Comparison of ENCODE assay signal across 17 mouse cellular contexts in genomic region chr11:104154820-104155635, GRCm38 (mm10). TPM values are rescaled to one million over a fixed set of nuclear protein-coding genes. Genes with fewer than 3 reads are reported as not detected.
A peak's percentile ranks its signal among the peaks of the same experiment; 100 is the strongest.
DNase-seq lines count a peak whose midpoint lies in the region; ATAC-seq and TF ChIP-seq lines count a peak whose summit lies in the region.
"Had no signal": no experiment of that assay in that cellular context is flagged by ENCODE, and none has a peak within 500 bp of the region (broad histone marks: within the 10 kb centered on the region; RNA-seq: fewer than 3 reads in every experiment).

No protein-coding gene starts in this region.

- no peak overlapping the region for H3K4me3 ChIP-seq in neural tube, embryonic 15.5 days (replicated peaks)
- H3K4me3 ChIP-seq in hindbrain, embryonic 15.5 days, result no peak overlapping the region
- H3K4me3 ChIP-seq in gastrocnemius, adult 2 months, result no peak overlapping the region
- H3K4me3 ChIP-seq: forebrain, embryonic 10.5 days had no signal

- no peak for TF ChIP-seq CTCF in gastrocnemius, adult 2 months (IDR thresholded peaks at IDR 0.05)

- no peaks in the 10 kb centered on the region for H3K27me3 ChIP-seq in neural tube, embryonic 15.5 days (replicated peaks)
- H3K27me3 ChIP-seq in hindbrain, embryonic 15.5 days, result no peaks in the 10 kb centered on the region

- intact Hi-C loops in gastrocnemius, adult 2 months (cut with DNase I), result no loop called here

- no peak overlapping the region for H3K27ac ChIP-seq in neural tube, embryonic 15.5 days (replicated peaks)
- no peak overlapping the region; the same call in none of the 2 replicates for H3K27ac ChIP-seq in hindbrain, embryonic 15.5 days (replicated peaks)
- H3K27ac ChIP-seq in gastrocnemius, adult 2 months, result no peak overlapping the region
- H3K27ac ChIP-seq: forebrain, embryonic 10.5 days; liver, embryonic 14.5 days had no signal

- peaks cover 41% of the 10 kb centered on the region for H3K4me1 ChIP-seq in neural tube, embryonic 15.5 days
- H3K4me1 ChIP-seq in hindbrain, embryonic 15.5 days (replicated peaks), result peaks cover 39% of the 10 kb centered on the region

- no peaks in the 10 kb centered on the region for H3K9me3 ChIP-seq in neural tube, embryonic 15.5 days (replicated peaks)
- H3K9me3 ChIP-seq in hindbrain, embryonic 15.5 days, result no peaks in the 10 kb centered on the region
- H3K9me3 ChIP-seq: forebrain, embryonic 10.5 days had no signal

- no peak overlapping the region for H3K4me2 ChIP-seq in neural tube, embryonic 15.5 days
- H3K4me2 ChIP-seq in hindbrain, embryonic 15.5 days, result no peak overlapping the region
- H3K4me2 ChIP-seq: heart, embryonic 11.5 days had no signal

- 27% methylated on average over 9 of the region's 9 CpGs for WGBS in neural tube, embryonic 15.5 days
- WGBS in hindbrain, embryonic 15.5 days, result 26% methylated on average over 9 of the region's 9 CpGs

- peak; percentile 33 for DNase-seq in neural tube, embryonic 10.5 days (ENCODE audit: extremely low spot score, low spot score)
- DNase-seq in cerebellum, postnatal 14 days, result peak; percentile 96 to 97
- no peak for DNase-seq in liver
- DNase-seq in gastrocnemius, adult 2 months, result no peak
- DNase-seq in urinary bladder, postnatal 4 days (ENCODE audit: low spot score in 2 of 2), result no peak
- DNase-seq: adrenal gland, postnatal 10 days; lung, postnatal 4 days; thymus, adult 2 months had no signal

- no peaks in the 10 kb centered on the region for H3K36me3 ChIP-seq in neural tube, embryonic 15.5 days
- no peaks in the 10 kb centered on the region for H3K36me3 ChIP-seq in hindbrain, embryonic 15.5 days
- H3K36me3 ChIP-seq: forebrain, embryonic 10.5 days had no signal

- ATAC-seq in neural tube, embryonic 15.5 days (ENCODE audit: low FRiP score), result no peak
- ATAC-seq in hindbrain, embryonic 15.5 days (ENCODE audit: low FRiP score, low read depth), result peak; percentile 54

- H3K9ac ChIP-seq in neural tube, embryonic 15.5 days (replicated peaks), result no peak overlapping the region
- no peak overlapping the region for H3K9ac ChIP-seq in hindbrain, embryonic 15.5 days
- H3K9ac ChIP-seq: liver, embryonic 14.5 days had no signal

RNA-seq across cellular contexts. Expression of gene Crhr1, which starts 22.4 kb away (rescaled TPM):
- polyA plus RNA-seq in neural tube, embryonic 15.5 days (2015; fragmentation: Nextera tagmentation; extraction: Ambion mirVana), result 5.6 and 6.6 TPM in 2 replicates
- 7.6 and 8.1 TPM in 2 replicates for polyA plus RNA-seq in hindbrain, embryonic 15.5 days (2015; fragmentation: Nextera tagmentation; extraction: Ambion mirVana)
- total RNA-seq in gastrocnemius, adult 2 months (2021), result not detected
- total RNA-seq: adrenal gland, postnatal 10 days; gastrocnemius, adult 8-10 months; hematopoietic stem cell, adult 5-6 weeks; monocyte, adult 5-6 weeks had no signal
- polyA plus RNA-seq: heart, embryonic 11.5 days; liver, embryonic 14.5 days had no signal

RNA-seq across cellular contexts. Expression of gene Sppl2c, which starts 31.1 kb away (rescaled TPM):
- polyA plus RNA-seq in neural tube, embryonic 15.5 days (2015; fragmentation: Nextera tagmentation; extraction: Ambion mirVana), result not detected in 2 replicates
- polyA plus RNA-seq in hindbrain, embryonic 15.5 days (2015; fragmentation: Nextera tagmentation; extraction: Ambion mirVana), result not detected in 2 replicates
- total RNA-seq in gastrocnemius, adult 2 months (2021), result not detected
- total RNA-seq: adrenal gland, postnatal 10 days; gastrocnemius, adult 8-10 months; hematopoietic stem cell, adult 5-6 weeks; left cerebral cortex, postnatal 10 days; monocyte, adult 5-6 weeks had no signal
- polyA plus RNA-seq: forebrain, embryonic 10.5 days; heart, embryonic 11.5 days; liver, embryonic 14.5 days had no signal

Comparison
In these comparisons a context has a peak if more than half of its experiments do, and no peak if none do; other contexts are left out.
1. DNase-seq: peak in neural tube, embryonic 10.5 days (single experiment) and cerebellum, postnatal 14 days (2 of 2); none in liver (single experiment), gastrocnemius, adult 2 months (single experiment) and urinary bladder, postnatal 4 days (0 of 2).